Mouse (Mus musculus) testis, adult 2 months (tissue): Measurements from ENCODE around the gene Nat14.

Source experiments
- CTCF ChIP-seq: fragments of 200-500 bp; IDR thresholded peaks from 2 replicates; pipeline ENCODE4 v1.5.1; 2012; ENCODE audit warnings: low read depth, mild to moderate bottlenecking, inconsistent platforms, low read length, moderate library complexity; ENCODE audit not compliant: control insufficient read depth, insufficient read depth, insufficient replicate concordance
- POLR2A ChIP-seq: fragments of 200-500 bp; IDR thresholded peaks from 2 replicates; pipeline ENCODE4 v1.6.1; 2012; ENCODE audit warnings: low read depth, mild to moderate bottlenecking, inconsistent platforms, low read length, moderate library complexity; ENCODE audit not compliant: control insufficient read depth

DNA sequence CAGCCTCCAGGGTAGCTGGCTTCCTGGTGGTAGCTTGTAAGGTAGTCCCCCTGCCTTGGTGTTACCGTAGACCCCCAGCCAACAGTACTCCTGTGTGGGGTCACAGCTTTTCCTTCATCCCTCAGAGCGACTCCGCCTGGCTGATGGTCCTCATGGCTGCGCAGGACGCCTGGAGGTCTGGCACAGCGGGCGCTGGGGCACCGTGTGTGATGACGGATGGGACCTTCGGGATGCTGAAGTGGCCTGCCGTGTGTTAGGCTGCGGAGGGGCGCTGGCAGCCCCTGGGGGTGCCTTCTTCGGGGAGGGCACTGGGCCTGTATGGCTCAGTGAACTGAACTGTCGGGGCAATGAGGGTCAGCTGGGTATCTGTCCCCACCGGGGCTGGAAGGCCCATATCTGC is 5.0 kb downstream of the Nat14 start:
- no peak for TF ChIP-seq CTCF
- TF ChIP-seq POLR2A = no peak
